Mouse (Mus musculus) MEL-GATA-1-ER (cell line): Measurements from ENCODE around the gene Cpeb3.
"Not testable (repeated sequence)": the region's sequence is repeated elsewhere in the genome, so short reads cannot be mapped to it uniquely, and the experiment has no call there.

Experiments used
- DNase-seq: peaks from one replicate; pipeline ENCODE4 v3.0.0-alpha.2; 2012; ENCODE audit warnings: low read depth; ENCODE audit errors: extremely low read depth

The Cpeb3 gene

GRCm38 (mm10) chr19:37090146-37091061 is 118.0 kb downstream of the Cpeb3 start:
- no peak for DNase-seq

GRCm38 (mm10) chr19:37088043-37088748 is 120.2 kb downstream of the Cpeb3 start:
- peak; percentile 24 for DNase-seq

DNA sequence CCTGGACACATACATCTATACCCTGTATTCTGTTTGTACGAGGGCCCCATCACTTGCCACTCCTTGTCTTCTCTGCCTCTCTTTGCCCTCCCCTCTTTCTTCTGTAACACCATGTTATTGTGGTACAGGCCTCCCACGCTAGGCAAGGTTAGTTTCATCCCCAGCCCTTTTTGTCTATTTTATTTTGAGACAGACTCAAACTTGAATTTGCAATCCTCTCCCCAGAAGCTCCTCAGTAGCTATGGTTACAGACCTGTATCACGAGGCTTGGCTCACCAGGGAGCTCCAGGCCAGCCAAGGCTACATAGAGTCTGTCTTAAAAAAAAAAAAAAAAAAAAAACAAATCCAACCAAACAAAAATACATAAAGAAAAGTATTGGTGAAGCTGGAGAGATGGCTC is 123.9 kb downstream of the Cpeb3 start:
- DNase-seq = no peak

DNA sequence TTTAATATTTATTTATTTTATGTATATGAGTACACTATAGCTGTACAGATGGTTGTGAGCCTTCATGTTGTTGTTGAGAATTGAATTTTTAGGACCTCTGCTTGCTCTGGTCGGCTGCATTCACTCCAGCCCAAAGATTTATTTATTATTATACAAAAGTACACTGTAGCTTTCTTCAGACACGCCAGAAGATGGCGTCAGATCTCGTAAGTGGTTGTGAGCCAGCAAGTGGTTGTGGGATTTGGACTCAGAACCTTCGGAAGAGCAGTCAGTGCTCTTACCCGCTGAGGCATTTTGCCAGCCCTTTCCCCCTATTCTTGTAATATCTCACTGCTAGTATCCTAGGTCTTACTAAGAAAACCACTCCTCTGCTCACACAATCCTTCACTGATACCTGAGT is 126.9 kb downstream of the Cpeb3 start:
- DNase-seq = no peak

GRCm38 (mm10) chr19:37079151-37079550 is 129.2 kb downstream of the Cpeb3 start:
- DNase-seq = no peak

- no peak for DNase-seq
Measured at GRCm38 (mm10) chr19:37078571-37078970, 129.8 kb downstream of the Cpeb3 start.

- no peak for DNase-seq
Measured at GRCm38 (mm10) chr19:37078064-37078463, 130.3 kb downstream of the Cpeb3 start.

GRCm38 (mm10) chr19:37077258-37077657 is 131.1 kb downstream of the Cpeb3 start:
- not testable (repeated sequence) for DNase-seq

- no peak for DNase-seq
Measured at GRCm38 (mm10) chr19:37076646-37077045, 131.8 kb downstream of the Cpeb3 start.

GRCm38 (mm10) chr19:37076116-37076515 is 132.3 kb downstream of the Cpeb3 start:
- DNase-seq = no peak

GRCm38 (mm10) chr19:37075690-37076089 is 132.7 kb downstream of the Cpeb3 start:
- DNase-seq = no peak

GRCm38 (mm10) chr19:37074726-37075125 is 133.7 kb downstream of the Cpeb3 start:
- no peak for DNase-seq

DNA sequence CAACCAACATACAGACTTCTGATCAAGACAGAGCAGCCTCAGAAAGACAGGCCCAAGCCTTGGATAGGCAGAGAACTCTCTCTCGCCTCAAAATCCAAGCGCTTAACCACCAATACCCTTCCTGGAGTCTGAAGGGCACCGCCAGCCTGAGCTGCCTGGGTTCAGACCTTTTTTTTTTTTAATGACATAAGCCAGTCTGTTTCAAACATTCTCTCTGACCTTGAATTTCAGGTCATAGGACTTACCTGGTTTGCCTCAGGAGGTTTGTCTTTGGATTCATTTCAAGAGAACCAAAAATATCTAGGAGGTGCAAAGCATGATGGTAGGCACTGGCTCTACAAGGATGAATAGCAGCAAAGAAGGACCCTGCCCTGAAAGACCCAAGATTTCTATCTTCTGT is 134.1 kb downstream of the Cpeb3 start:
- DNase-seq = no peak

DNA sequence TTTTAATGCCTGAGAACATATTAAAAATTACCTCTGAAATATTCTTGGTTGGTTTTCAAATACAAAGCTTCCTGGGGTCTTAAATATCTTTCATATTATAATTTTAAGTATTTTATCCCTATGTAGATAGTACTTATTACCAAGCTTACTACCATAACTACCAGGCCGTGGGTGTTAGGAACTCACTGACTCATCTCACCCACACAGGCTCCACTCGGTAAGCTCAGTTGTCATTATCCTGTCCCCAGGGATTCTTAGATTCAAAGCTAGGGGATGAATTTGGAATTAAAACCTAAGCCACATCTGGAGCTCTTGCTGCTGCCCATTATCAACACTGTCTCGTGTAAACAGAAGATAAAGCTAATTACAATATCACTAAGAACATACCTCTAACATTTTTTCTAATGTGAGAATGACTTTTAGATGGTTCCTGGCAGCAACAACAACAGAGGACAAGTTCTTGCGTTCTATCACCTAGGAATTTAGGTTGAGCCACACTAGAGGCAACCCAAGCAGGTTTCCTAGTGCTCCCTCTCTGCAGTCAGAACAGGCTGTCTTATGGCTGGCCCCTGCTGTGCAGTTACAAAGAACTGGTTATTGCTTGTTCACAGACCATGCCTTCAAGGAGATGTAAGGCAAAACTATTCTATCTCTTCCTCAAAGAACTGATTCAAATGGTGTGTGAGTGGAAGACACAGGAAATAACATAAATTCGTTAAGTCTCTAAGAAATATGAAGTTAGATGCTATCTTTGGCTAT is 135.4 kb downstream of the Cpeb3 start:
- no peak for DNase-seq

DNA sequence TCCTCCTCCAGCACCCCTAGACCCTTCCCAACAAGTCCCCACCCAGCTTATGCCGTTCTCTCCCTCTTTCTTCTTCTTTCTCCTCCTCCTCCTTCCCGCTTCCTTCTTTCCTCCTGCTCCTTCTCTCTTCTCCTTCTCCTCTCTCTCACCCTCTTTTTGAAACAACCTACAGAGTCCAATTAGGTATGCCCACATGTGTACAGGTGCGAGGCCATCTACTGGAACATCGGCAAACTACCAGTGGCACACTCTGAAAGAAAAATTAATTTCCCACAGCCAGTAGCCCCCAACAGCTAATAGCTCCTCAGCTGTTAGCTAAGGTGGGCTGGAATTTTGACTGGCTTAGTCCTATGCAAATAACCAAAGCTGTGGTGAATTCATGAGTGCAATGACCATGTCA is 139.2 kb downstream of the Cpeb3 start:
- DNase-seq = no peak

DNA sequence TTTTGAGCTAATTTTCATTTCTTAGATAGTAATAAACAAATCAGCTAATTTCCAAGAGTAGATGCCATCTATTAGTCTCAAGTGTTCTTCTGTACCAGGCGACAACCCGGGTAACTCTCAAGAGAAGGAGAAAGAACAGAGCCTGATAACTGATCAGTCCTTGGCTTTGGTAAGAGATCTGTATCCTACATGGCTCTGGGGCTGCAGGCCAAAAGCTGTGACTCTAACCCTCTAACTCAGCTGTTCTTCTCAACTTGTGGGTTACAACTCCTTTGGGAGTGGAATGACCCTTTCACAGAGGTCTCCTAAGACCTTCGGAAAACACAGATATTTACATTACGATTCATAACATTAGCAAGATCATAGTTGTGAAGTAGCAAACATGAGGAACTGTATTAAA is 148.3 kb downstream of the Cpeb3 start:
- no peak for DNase-seq

DNA sequence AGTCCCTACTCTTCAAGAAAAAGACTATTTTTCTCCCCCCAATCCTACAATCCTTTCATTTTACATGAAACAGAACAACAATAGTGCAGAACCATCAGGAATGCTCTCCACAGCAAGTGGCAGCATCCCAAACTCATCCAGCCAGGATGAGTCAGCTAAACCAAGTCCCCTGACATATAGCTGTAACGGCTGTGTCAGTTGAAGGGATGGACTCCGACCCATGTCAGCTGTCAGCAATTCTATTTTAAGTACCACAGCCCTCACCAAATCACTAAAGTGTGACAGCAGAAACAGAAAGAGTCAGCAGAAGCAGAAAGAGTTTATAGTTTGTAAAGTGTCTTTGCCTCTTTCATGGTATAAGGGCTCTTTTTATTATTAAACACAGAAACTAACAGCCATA is 148.8 kb downstream of the Cpeb3 start:
- DNase-seq = no peak

GRCm38 (mm10) chr19:37057161-37057905 is 151.1 kb downstream of the Cpeb3 start:
- DNase-seq = no peak

DNA sequence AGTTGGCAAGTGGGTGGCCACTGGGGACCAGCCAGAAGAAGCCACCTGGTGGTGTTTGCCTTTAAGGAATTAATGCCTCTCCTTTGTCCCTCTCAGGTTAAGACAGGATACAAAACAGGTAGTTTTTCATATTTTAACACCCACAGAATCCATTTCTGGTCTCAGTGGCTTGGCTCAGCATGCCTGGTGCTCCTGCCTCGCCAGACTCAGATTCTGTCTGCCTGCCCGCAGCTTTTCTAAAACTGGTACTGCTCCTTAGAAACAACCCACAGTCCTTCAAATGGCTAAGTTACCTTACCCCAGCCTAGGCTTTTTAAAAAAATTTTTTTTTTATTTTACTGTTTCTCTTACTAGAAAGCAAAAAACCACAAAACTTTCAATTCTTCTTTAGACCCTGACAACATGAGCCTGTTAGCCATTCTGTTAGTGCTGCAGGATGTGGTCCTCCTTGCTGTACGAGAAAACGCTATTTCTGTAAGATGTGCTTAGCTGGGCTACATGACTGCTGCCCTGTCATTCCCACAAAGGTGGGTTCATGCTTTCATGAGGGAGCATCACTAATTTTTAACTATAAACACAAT is 152.3 kb downstream of the Cpeb3 start:
- DNase-seq = no peak

DNA sequence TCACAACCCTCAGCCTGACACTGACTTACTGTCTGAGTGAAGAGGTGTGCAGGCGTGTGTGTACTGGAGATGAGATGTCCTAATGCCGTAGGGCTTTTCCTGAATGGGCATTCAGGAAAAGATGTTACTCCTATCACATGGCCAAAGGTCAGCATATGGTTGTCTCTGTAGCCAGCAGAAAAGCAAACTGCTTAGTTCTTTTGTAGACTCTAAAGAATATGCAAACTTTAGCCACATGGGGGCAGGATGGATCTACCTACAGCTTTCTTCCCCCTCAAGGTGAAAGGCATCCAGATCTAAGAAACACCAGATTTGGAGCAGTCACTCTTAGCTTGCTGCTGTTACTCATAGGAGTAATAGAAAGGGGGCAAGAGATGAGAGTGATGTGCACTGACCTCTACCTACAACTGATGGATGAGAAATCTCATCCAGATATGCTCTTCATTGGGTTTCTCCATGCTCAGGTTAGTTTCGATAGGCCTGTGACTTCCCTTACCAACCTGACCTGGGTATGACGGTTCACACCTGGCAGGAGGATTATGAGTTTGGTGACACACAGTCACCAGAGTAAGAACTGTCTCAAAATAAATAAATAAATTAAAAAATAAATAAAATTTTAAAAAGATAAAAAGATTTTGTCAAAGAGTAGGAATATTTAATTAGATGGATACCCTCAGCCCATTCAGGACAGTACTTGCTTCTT is 157.6 kb downstream of the Cpeb3 start:
- DNase-seq = peak; percentile 29
